Mouse (Mus musculus): Measurements from ENCODE around the gene Dpp8. TPM values are rescaled to one million over a fixed set of nuclear protein-coding genes. Genes with fewer than 3 reads are reported as not detected.
"Not testable (repeated sequence)": the region's sequence is repeated elsewhere in the genome, so short reads cannot be mapped to it uniquely, and the experiment has no call there.

Dpp8 gene
- total RNA-seq, 2 experiments from 2014 or later = 162 to 163 TPM

- no peak for DNase-seq
These were observed 10.2 kb upstream of the Dpp8 start for GRCm38 (mm10) chr9:65021887-65022579.

- DNase-seq = no peak
These were observed 9.6 kb upstream of the Dpp8 start for GRCm38 (mm10) chr9:65022580-65023135.

- no peak for DNase-seq
These were observed 8.8 kb upstream of the Dpp8 start for GRCm38 (mm10) chr9:65023447-65023846.

GRCm38 (mm10) chr9:65027241-65027640 lies 5.0 kb upstream of the Dpp8 start:
- no peak for DNase-seq

- no peak for DNase-seq
These were observed 3.9 kb upstream of the Dpp8 start for GRCm38 (mm10) chr9:65028313-65028712.

GRCm38 (mm10) chr9:65031355-65031754 lies 859 bp upstream of the Dpp8 start:
- DNase-seq = not testable (repeated sequence)

GRCm38 (mm10) chr9:65031894-65032268 lies 333 bp upstream of the Dpp8 start:
- DNase-seq = no peak

- DNase-seq = no peak
These were observed 4.2 kb downstream of the Dpp8 start for GRCm38 (mm10) chr9:65036456-65036855.

- no peak for DNase-seq
These were observed 4.6 kb downstream of the Dpp8 start for GRCm38 (mm10) chr9:65036861-65037260.

- no peak for DNase-seq
These were observed 9.2 kb downstream of the Dpp8 start for GRCm38 (mm10) chr9:65041430-65041829.

GRCm38 (mm10) chr9:65046993-65047392 lies 14.8 kb downstream of the Dpp8 start:
- no peak for DNase-seq

GRCm38 (mm10) chr9:65049422-65049821 lies 17.2 kb downstream of the Dpp8 start:
- no peak for DNase-seq

- DNase-seq = no peak
These were observed 18.8 kb downstream of the Dpp8 start for GRCm38 (mm10) chr9:65050981-65051380.

- DNase-seq = no peak
These were observed 32.0 kb downstream of the Dpp8 start for GRCm38 (mm10) chr9:65064251-65064650.

GRCm38 (mm10) chr9:65070587-65070986 lies 38.4 kb downstream of the Dpp8 start:
- no peak for DNase-seq

- no peak for DNase-seq
These were observed 41.3 kb downstream of the Dpp8 start for GRCm38 (mm10) chr9:65073555-65073954.

- no peak for DNase-seq
These were observed 42.0 kb downstream of the Dpp8 start for GRCm38 (mm10) chr9:65074251-65074650.

- DNase-seq = no peak
These were observed 42.8 kb downstream of the Dpp8 start for GRCm38 (mm10) chr9:65074855-65075493.

- DNase-seq = no peak
These were observed 45.3 kb downstream of the Dpp8 start for GRCm38 (mm10) chr9:65077536-65077935.

GRCm38 (mm10) chr9:65080141-65080540 lies 47.9 kb downstream of the Dpp8 start:
- DNase-seq = not testable (repeated sequence)

- no peak for DNase-seq
These were observed 51.0 kb downstream of the Dpp8 start for GRCm38 (mm10) chr9:65083075-65083765.

GRCm38 (mm10) chr9:65084198-65084807 lies 52.1 kb downstream of the Dpp8 start:
- DNase-seq = no peak

- DNase-seq = no peak
These were observed 53.1 kb downstream of the Dpp8 start for GRCm38 (mm10) chr9:65085270-65085669.
